Mouse (Mus musculus) layer of hippocampus, postnatal 14 days (tissue): ENCODE measurements at regions not wholly inside any gene's neighbourhood (a gene's known extent, or its start where the extent isn't known, plus 50 kb on each side); places are given as distances from the start of the nearest gene placed in this dataset.

Experiments
- DNase-seq, 2 experiments: peaks; one replicate each; pipeline ENCODE4 v3.0.0; 2021 to 2022; ENCODE audit warnings: low spot score in 2 of 2, mixed read lengths in 1 of 2

GRCm38 (mm10) chr4:91180241-91181096 lies 220.1 kb downstream of the Elavl2 start:
- DNase-seq = no peak

DNA sequence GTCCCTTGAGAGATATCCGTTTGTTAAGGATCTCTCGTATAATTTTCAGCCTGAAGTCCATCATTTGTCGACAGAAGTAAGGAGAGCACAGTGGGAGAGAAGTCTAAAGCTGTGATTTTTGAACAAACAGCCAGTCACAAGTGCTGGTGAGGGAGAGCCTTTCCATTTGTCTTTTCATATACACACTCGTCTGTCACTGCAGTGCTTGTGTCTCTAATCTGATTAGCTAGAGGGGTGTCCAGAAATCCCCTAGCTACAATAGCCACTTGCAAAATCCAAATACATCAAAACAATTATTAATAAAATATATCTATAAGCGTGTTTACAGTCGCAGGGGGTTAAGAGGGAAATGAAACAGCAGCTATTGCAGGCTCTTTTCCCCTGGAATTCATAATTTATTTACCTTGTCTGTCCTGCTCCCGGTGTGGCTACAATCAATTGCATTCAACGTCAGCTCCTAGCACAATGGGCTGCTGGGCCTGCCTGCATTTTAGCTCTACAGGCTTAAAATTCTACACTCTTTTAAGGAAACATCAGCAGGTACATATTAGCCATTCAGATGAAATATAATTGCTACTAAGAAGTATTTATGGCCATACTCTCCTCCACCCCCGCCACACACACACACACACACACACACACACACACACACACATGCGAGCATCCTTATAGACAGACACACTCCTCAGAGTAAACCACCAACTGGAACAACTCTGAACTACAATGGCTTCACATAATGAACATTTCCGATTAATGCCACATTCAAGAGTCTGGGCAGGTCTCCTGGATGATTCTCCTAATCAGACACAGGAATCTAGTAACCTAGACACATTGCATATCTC lies 236.1 kb downstream of the Elavl2 start:
- no peak for DNase-seq

DNA sequence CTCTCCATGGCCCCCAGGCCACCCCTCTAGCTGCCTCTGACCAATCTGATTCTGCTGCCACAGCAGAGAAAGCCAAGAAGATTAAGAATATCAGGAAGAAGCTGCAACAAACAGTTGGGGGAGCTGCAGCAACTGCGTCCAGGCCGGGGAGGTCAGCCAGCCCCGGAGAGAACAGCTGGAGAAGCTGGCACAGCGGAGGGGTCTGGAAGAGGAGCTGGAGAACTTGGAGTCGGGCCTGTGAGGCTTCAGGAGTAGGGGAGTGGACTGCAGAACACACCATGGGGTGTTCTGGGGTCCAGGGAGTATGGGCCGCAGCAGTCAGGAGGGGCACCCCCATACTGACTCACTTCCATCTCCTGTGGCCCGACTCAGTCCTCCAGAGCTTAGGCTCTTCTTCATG lies 243.5 kb downstream of the Elavl2 start:
- no peak for DNase-seq

DNA sequence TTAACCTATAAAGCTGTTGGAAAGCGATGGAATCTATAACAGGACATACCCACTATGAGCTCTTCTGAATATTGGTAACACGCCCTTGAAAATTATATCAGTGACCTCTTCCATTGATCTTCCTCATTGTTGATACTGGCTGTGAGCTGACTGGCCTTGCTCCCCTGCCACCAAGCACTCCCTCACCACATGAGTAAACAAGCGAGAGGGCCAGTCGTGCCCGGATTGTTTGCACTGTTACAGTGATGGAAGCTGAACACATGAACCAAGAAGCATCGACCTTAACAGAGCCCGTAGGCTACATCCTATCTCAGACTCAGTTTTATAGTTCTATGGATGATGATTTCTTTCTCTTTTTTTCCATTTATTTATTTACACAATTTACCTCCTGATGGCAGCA lies 255.9 kb downstream of the Elavl2 start:
- no peak for DNase-seq

DNA sequence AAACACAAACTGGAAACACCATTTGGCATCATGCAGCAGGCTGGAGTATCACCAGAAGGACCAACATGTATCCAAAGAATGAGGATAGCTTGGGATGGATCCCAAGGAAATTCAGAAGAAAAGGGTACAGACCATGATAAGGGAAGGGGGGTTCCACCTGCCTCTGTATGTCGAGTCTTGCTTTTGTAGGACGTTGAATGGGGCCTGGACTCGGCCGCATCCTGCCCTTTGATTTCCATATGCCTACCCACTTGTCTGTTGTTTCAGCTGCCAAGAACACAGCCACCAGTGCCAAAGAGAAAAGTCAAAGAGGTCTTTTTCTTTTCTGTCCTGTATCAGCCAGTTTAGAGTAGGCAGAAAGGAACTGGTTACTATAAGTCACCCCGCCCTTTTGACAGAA lies 256.7 kb downstream of the Elavl2 start:
- DNase-seq = no peak

GRCm38 (mm10) chr4:91135327-91135726 lies 265.3 kb downstream of the Elavl2 start:
- no peak for DNase-seq

DNA sequence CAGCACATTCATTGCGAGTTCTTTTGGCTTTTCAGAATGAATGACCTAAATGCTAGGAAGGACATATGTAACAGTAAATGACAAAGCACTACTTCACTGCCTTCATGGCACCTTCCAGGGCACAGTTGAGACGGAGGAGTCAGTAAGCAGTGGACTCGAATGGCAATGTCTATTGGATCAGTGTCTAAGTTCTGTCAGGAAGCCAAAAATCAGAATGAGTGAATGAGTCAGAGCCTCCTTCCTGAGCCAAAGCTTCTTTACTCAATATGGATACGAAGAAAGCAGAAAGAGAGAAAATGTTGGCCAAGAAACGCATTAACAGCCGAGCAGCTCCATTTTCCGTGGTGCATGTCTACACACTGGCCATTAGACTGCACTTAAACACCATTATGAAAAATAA lies 268.3 kb downstream of the Elavl2 start:
- DNase-seq = no peak

GRCm38 (mm10) chr4:91120277-91120676 lies 280.3 kb downstream of the Elavl2 start:
- DNase-seq = no peak

DNA sequence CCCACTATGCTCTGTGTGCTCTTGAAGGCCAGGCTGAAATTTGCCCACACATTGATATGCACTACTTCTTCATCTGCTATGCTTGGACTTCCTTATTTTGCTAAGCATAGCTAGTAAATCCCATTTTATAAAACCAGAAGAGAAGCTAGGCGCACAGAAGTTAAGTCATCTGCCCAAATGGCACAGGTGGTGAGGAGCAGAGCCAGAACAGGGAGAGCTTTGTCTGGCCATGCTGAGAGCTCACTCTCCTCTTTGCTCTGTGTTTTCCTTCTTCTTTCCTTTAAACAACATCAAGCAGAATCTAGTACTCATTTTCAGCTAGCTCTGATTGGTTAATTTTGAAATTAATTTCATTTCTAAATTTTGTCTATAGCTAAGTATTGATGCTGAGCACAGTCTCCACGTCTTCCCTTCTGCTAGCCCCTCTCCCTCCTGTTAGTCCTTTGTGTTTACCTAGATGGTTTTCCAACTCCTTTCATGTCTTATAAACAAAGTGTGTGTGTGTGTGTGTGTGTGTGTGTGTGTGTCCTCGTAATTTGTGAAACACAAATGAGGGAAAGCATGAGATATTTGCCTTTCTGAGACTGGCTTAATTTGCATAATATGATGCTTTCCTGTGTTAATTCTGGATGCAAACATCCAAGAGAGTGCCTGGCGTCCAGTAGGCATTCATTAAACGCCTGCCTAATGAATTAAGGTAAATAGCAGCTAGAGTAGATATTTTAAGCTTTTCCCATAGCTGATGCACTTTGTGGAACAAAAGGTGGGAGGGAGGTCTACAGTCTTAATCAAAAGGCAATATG lies 283.6 kb downstream of the Elavl2 start:
- DNase-seq = peak in 1 of 2 experiments; percentile 58

- peak in 1 of 2 experiments; percentile 73 for DNase-seq
These were observed 288.6 kb downstream of the Elavl2 start for GRCm38 (mm10) chr4:91111684-91112681.

GRCm38 (mm10) chr4:91096086-91096485 lies 304.5 kb downstream of the Elavl2 start:
- DNase-seq = no peak

DNA sequence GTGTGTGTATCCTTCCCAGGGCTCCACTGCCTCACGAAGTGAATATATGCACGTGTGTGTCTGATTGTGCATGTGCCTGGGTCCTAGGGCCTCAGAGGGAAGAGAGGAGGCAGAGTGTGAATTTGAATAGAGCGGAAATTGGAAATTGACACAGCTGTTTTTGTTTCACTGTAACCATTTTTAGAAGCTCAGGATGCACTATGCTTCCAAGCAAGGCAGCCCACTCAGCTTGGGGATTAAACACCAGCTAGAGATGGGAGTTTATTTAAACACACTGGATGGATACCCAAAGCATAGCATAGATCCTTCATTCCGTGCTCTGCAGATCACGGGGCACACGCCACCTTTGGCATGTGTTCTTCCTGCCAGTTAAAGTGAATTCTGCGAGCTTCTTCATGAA lies 306.2 kb downstream of the Elavl2 start:
- DNase-seq = no peak

DNA sequence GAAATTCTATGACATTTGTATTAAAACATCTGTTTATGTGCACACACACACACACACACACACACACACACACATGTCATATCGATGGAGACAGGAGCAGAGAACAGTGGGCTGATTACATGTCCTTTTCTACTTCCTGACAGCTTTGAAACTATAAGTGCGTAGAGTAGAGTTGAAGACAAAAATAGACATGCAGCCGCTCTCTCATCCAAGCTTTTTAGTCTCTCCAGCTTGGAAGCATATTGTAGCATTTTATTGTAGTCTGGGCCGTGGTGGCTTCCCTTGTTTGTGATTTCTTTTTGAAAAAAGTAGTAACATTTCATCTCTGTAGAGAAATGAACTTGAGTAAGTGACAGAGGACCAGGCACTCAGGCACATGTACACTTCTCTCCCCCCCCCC lies 306.7 kb downstream of the Elavl2 start:
- no peak for DNase-seq

DNA sequence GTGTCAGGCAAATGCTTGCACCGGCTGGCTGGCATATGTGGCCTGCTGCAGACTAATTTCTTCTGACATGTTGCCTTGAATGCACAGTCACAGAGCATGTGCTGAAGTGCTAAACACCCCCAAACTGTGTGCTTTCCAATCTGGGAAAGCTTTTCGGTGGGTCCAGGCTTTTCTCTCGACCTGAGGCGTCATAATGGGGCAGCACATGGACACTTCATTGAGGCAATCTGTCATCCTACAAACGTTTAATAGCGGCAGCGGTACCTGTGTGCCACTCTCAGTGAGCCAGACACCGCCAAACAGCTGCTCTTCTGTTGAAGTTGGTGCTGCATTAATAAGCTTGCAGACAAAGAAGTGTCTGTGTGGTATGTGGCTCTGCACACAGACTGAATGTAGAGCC lies 308.3 kb downstream of the Elavl2 start:
- peak in 1 of 2 experiments; percentile 43 for DNase-seq

GRCm38 (mm10) chr4:91091910-91092309 lies 308.7 kb downstream of the Elavl2 start:
- DNase-seq = no peak

DNA sequence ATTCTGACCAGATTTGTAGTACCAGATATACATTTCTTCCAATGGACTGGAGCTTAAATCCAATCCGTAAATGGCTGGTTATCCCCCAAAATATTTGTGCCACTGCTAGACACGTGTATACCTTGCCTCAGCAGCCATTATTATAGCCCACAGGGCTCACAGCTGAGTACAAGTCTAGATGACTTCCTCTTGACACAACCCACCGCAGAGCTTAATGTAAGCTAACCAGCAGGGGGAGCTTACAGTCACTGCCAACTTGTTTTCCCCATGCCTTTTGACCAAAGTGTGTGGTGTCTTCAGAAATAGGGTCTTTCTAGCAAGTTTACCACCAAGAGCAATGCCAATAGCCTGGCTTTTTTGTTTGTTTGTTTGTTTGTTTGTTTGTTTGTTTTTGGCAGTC lies 316.6 kb downstream of the Elavl2 start:
- no peak for DNase-seq

DNA sequence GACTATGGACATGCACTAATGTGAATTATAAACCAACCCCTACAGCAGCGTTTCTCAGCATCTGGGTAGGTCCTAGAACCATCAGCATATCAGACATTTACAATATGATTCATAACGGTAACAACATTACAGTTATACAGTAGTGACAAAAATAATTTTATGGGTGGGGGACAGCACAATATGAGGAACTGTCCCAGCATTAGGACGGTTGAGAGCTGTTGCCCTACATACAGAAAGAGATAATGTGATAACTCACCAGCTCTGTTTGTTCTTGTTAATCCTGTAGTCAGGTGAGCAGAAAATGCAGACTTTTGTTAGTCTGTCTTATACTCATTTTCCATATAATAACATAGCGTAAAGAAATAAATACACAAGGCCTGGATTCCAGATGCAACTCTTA lies 319.1 kb downstream of the Elavl2 start:
- no peak for DNase-seq

DNA sequence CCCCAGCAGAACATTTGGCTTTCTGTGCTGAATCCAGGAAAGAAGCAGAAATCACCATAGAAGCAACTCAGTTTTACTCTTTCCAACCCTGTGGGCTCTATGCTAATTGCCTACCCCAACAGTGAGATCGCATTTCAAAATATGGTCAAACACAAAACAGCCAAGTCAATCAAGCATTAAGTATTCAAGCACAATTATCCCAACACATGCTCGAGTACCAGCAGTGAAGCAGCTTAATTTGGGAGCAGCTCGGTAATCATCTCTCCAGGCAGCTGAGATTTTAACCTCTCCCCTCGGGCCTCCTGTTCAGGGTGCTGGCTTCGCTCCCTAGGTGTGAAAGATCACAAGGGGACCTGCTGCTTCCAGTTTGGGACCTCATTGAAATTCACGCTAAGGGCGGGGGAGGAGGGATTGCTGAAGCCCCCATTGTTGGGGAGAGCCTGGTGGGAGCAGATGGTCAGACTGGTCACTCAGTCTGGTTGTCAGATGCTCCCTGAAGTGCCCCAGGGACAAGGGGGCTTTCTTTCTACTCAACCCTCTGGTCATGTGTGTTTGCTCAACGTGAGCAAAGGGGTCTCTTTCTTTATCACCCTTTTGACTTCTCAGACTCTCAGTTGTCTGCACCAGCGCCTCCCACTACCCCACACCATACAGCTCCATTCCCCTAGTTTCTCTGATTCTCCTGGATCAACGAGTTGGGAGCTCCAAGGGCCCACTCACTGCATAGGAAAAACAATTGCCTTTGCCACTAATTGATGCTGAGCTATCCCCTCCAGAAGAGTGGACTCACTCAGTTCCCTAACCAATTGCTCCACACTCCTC lies 319.8 kb downstream of the Elavl2 start:
- peak in 1 of 2 experiments; percentile 37 for DNase-seq

- no peak for DNase-seq
These were observed 329.3 kb downstream of the Elavl2 start for GRCm38 (mm10) chr4:91071263-91071662.
